Comparison of ENCODE assay signal across 16 mouse cellular contexts in the genomic region with DNA sequence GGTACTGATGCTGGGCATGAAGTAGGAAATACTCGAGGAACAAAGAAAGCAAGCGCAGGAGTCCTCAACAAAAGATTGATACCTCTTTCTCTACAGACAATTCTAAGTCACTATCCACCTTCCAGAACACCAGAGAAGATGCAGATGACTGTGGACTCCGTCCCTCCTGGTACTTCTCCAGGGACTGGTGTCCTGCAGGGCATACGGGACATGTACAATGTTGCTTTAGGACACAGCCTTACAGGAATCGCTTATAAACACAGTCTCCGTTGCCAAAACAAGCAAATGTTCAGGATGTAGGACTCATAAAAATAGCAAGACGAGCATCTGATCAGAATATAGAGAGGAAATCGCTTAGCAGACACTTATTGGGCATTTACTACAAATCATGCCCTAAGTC.
DNase-seq lines count a peak whose midpoint lies in the region.
"Had no signal": no experiment of that assay in that cellular context is flagged by ENCODE, and none has a peak within 500 bp of the region (broad histone marks: within the 10 kb centered on the region; RNA-seq: fewer than 3 reads in every experiment).

No protein-coding gene starts in this region.

- intact Hi-C loops in heart, postnatal 10 days (cut with DNase I): loop anchor here (5.0 kb wide), 1 partner anchor 162 kb away; a partner anchor contains a TSS

- DNase-seq in cerebellum, adult 11-12 months: peak; percentile 37
- DNase-seq in cerebellum, postnatal 4 days (ENCODE audit: low spot score in 2 of 2): no peak
- peak; percentile 25 for DNase-seq in cerebellum, adult 8-10 months
- no peak for DNase-seq in cerebellum, postnatal 14 days
- DNase-seq in heart, adult 11 months: peak; percentile 82
- DNase-seq in heart, postnatal 10 days: no peak
- peak; percentile 40 for DNase-seq in cerebellum, adult 9-11 months
- DNase-seq: adrenal gland, postnatal 10 days; adrenal gland, postnatal 36 days; B cell, adult 2 months; embryo, embryonic 11 days; gastrocnemius, adult 2 months; gastrocnemius, postnatal 14 days; heart, adult 18-20 months; kidney, adult 11 months; kidney, adult 8-10 months had no signal

Comparison
In these comparisons a context has a peak if more than half of its experiments do, and no peak if none do; other contexts are left out.
1. DNase-seq: peak in cerebellum, adult 11-12 months (single experiment), cerebellum, adult 8-10 months (single experiment), heart, adult 11 months (single experiment) and cerebellum, adult 9-11 months (single experiment); none in cerebellum, postnatal 4 days (0 of 2), cerebellum, postnatal 14 days (0 of 2) and heart, postnatal 10 days (0 of 2).